Mouse (Mus musculus) C2C12 (cell line): ENCODE data around the gene Gnai2. TPM values are rescaled to one million over a fixed set of nuclear protein-coding genes. Genes with fewer than 3 reads are reported as not detected.

Experiments used
- H3K27me3 ChIP-seq: one replicate; pipeline ENCODE4 v1.6.1; 2011; ENCODE audit not compliant: control insufficient read depth, insufficient read depth, insufficient read length
- H3K36me3 ChIP-seq: one replicate; pipeline ENCODE4 v1.6.1; 2011; ENCODE audit not compliant: control insufficient read depth, insufficient read depth
- H3K4me3 ChIP-seq: one replicate; pipeline ENCODE4 v1.5.1; 2011; ENCODE audit warnings: mild to moderate bottlenecking, control low read depth; ENCODE audit not compliant: poor library complexity, insufficient read depth, severe bottlenecking
- H3K79me2 ChIP-seq: one replicate; pipeline ENCODE4 v1.6.1; 2011; ENCODE audit not compliant: control insufficient read depth, insufficient read depth
- H3K79me3 ChIP-seq: one replicate; pipeline ENCODE4 v1.6.1; 2011; ENCODE audit warnings: low read depth, control low read depth
- H3ac ChIP-seq: one replicate; pipeline ENCODE3; 2011; ENCODE audit warnings: low read depth; ENCODE audit not compliant: control insufficient read depth, insufficient read length
- CEBPB ChIP-seq: IDR thresholded peaks from one replicate; pipeline ENCODE4 v1.6.1; 2011; ENCODE audit warnings: low read depth, mild to moderate bottlenecking, control low read depth, moderate library complexity
- CTCF ChIP-seq: IDR thresholded peaks from one replicate; pipeline ENCODE4 v1.5.1; 2011; ENCODE audit not compliant: control insufficient read depth, insufficient read depth, insufficient read length
- FOSL1 ChIP-seq: IDR thresholded peaks from one replicate; pipeline ENCODE4 v1.8.0; 2011; ENCODE audit warnings: mild to moderate bottlenecking, low read length; ENCODE audit not compliant: poor library complexity, insufficient read depth, severe bottlenecking
- MAX ChIP-seq: IDR thresholded peaks from one replicate; pipeline ENCODE4 v1.6.1; 2011; ENCODE audit warnings: mild to moderate bottlenecking, control low read depth
- MYOD1 ChIP-seq: IDR thresholded peaks from one replicate; pipeline ENCODE4 v1.6.1; 2011; ENCODE audit warnings: low read depth; ENCODE audit not compliant: control insufficient read depth, insufficient read length
- MYOG ChIP-seq: IDR thresholded peaks from one replicate; pipeline ENCODE4 v1.6.1; 2011; ENCODE audit not compliant: control insufficient read depth, insufficient read length; ENCODE audit errors: extremely low read depth
- USF1 ChIP-seq: IDR thresholded peaks from one replicate; pipeline ENCODE4 v1.6.1; 2011; ENCODE audit warnings: low read depth, mild to moderate bottlenecking, control low read depth, moderate library complexity
- polyA plus RNA-seq: library from polyadenylated mRNA; unstranded; fragments of >200 nt; fragmentation: generic; extraction: Trizol; gene quantifications from one replicate; pipeline ENCODE4 v1.2.1, GENCODE M21; 2012; ENCODE audit warnings: missing spikeins

The Gnai2 gene
- polyA plus RNA-seq, 1 experiment: 449 TPM

DNA sequence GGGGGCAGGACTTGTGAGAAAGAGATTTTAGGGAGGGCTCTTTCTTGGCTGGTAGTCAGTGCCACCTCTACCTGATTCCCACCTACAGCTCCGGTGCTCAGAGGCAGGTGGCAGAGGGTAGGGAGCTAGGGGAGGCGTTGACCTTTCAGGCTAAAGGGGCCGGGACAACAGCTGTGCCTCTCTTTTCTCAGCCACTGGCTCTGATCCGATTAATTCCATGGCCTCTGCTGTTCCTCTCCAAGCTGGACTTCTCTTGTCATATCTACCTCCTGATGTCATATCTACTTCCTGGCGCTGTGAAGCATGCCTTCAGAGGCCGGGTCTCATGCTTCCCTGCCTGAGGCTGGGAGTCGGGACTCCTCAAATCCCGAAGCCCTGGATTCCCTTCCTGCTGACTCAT is 32.8 kb upstream of the Gnai2 start:
- no peaks in the 10 kb centered on the region for H3K79me3 ChIP-seq
- no peaks in the 10 kb centered on the region for H3K36me3 ChIP-seq
- TF ChIP-seq CTCF (no peak), FOSL1 (no peak), CEBPB (no peak), MAX (no peak), MYOD1 (no peak), MYOG (no peak), USF1 (no peak)
- no peak overlapping the region for H3ac ChIP-seq
- no peak overlapping the region for H3K4me3 ChIP-seq
- no peaks in the 10 kb centered on the region for H3K79me2 ChIP-seq
- H3K27me3 ChIP-seq: peaks cover 79% of the 10 kb centered on the region

DNA sequence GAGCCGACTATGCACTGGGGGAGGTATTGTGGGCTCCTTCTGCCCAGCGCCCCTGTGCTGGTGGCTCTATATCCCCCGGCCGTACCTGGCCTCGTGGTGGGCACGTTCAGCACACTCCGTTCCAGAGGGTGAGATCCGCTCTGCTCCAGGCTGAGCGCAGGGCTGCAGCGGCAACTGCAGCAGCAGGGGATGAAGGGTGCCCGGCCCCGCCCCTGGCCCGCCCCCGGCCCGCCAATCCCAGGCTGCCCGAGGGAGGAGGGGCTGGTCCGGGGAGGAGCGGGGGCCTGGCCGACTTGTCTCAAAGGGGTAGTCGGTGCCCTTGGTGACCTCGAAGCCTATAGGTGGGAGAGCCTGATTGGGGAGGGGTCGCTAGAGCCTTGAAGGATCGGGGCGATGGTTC is 32.1 kb upstream of the Gnai2 start:
- Histone ChIP-seq H3K36me3 (no peaks in the 10 kb centered on the region), H3ac (no peak overlapping the region), H3K79me2 (no peaks in the 10 kb centered on the region), H3K79me3 (no peaks in the 10 kb centered on the region), H3K4me3 (no peak overlapping the region), H3K27me3 (peaks cover 86% of the 10 kb centered on the region)
- TF ChIP-seq FOSL1 (no peak), MAX (no peak), MYOD1 (no peak), USF1 (no peak), MYOG (no peak), CEBPB (no peak), CTCF (no peak)

GRCm38 (mm10) chr9:107666751-107667205 is 31.6 kb upstream of the Gnai2 start:
- H3K4me3 ChIP-seq: no peak overlapping the region
- H3K27me3 ChIP-seq: peaks cover 88% of the 10 kb centered on the region
- no peaks in the 10 kb centered on the region for H3K79me3 ChIP-seq
- H3ac ChIP-seq: no peak overlapping the region
- H3K79me2 ChIP-seq: no peaks in the 10 kb centered on the region
- no peaks in the 10 kb centered on the region for H3K36me3 ChIP-seq
- TF ChIP-seq FOSL1 (no peak), MYOD1 (no peak), USF1 (no peak), MAX (no peak), CTCF (no peak), CEBPB (no peak), MYOG (no peak)

- H3K36me3 ChIP-seq: no peaks in the 10 kb centered on the region
- no peaks in the 10 kb centered on the region for H3K79me3 ChIP-seq
- H3K79me2 ChIP-seq: no peaks in the 10 kb centered on the region
- H3ac ChIP-seq: no peak overlapping the region
- peaks cover 84% of the 10 kb centered on the region for H3K27me3 ChIP-seq
- TF ChIP-seq USF1 (no peak), MYOG (no peak), MYOD1 (no peak), CEBPB (no peak), CTCF (no peak), MAX (no peak), FOSL1 (no peak)
- no peak overlapping the region for H3K4me3 ChIP-seq
These were observed 30.1 kb upstream of the Gnai2 start for GRCm38 (mm10) chr9:107665308-107665707.

GRCm38 (mm10) chr9:107663525-107663924 is 28.4 kb upstream of the Gnai2 start:
- Histone ChIP-seq H3K79me3 (no peaks in the 10 kb centered on the region), H3K36me3 (no peaks in the 10 kb centered on the region), H3K79me2 (no peaks in the 10 kb centered on the region), H3K27me3 (peaks cover 85% of the 10 kb centered on the region), H3ac (no peak overlapping the region), H3K4me3 (no peak overlapping the region)
- TF ChIP-seq FOSL1 (no peak), MYOG (no peak), MAX (no peak), CEBPB (no peak), MYOD1 (no peak), USF1 (no peak), CTCF (no peak)

DNA sequence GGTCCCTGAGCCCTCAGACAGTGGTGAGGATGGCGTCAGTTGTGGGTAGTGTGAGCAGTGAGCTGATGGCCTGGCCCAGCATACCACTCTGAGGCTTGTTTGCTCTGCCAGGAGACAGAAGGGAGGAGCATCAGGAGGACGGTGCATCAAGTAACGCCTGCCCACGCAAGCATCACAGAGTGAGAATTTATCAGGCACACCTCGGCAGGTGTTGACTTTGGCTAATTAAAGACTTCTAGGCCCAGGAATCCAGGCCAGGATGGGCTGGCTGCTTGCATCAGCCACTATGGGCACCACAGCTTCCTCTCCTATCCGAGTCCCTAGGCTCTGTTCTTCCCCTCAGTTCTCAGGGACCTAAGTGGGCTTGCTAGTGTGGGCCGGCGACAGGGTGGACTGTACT is 27.2 kb upstream of the Gnai2 start:
- H3K4me3 ChIP-seq: no peak overlapping the region
- H3K27me3 ChIP-seq: peaks cover 84% of the 10 kb centered on the region
- no peak for TF ChIP-seq MAX
- no peak for TF ChIP-seq MYOG
- TF ChIP-seq MYOD1: no peak
- no peak for TF ChIP-seq CEBPB
- TF ChIP-seq USF1: no peak
- TF ChIP-seq FOSL1: no peak
- no peak for TF ChIP-seq CTCF
- H3K36me3 ChIP-seq: no peaks in the 10 kb centered on the region
- H3ac ChIP-seq: no peak overlapping the region
- no peaks in the 10 kb centered on the region for H3K79me2 ChIP-seq
- no peaks in the 10 kb centered on the region for H3K79me3 ChIP-seq
